Mouse (Mus musculus) macrophage (primary cell): Measurements from ENCODE around the gene Zmym2. TPM values are rescaled to one million over a fixed set of nuclear protein-coding genes. Genes with fewer than 3 reads are reported as not detected.
A peak's percentile ranks its signal among the peaks of the same experiment; 100 is the strongest.

ENCODE experiments used
- H3K27ac ChIP-seq: fragments of 350-480 bp; formaldehyde crosslinking; 2 replicates; pipeline ENCODE4 v1.9.0; 2021
- H3K36me3 ChIP-seq: fragments of 350-480 bp; formaldehyde crosslinking; 2 replicates; pipeline ENCODE4 v1.9.0; 2021; ENCODE audit errors: inconsistent target
- H3K4me3 ChIP-seq: fragments of 350-480 bp; formaldehyde crosslinking; 2 replicates; pipeline ENCODE4 v1.9.0; 2021; ENCODE audit errors: inconsistent target
- H3K79me2 ChIP-seq: fragments of 350-480 bp; formaldehyde crosslinking; 2 replicates; pipeline ENCODE4 v1.9.0; 2021; ENCODE audit errors: inconsistent target
- WGBS: methylation state at CpG from one replicate; pipeline ENCODE4 v1.1.7; 2026; ENCODE audit warnings: inconsistent platforms; ENCODE audit not compliant: missing documents; 5-methylcytosine and 5-hydroxymethylcytosine counted together
- polyA plus RNA-seq: library from polyadenylated mRNA; stranded (reverse); fragments of 250-400 nt; gene quantifications from 3 replicates; pipeline ENCODE4 v1.2.4, GENCODE M21; 2018; ENCODE audit warnings: inconsistent platforms

The Zmym2 gene
- polyA plus RNA-seq, 1 experiment from 2014 or later, result 26.5 TPM

DNA sequence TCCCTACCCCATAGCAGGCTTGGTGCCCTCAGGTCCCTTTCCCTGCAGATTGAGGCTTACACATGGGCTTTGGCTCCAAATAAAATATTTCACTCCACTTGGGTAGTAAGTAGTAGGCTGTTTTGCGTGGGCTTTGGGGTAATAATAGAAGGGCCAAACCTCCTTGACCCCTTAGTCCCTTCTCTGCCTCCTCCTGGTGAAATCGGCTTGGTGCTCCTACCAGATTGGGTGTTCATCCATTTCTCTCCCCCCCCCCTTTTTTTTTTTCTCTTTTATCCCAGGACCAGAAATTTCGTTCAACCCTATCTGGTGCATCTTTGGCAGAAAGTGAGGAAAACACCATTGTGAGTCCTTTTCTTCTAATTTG is 1.0 kb downstream of the Zmym2 start:
- 0% methylated on average over 3 of the region's 3 CpGs for WGBS
- H3K27ac ChIP-seq, result peak overlapping the region; percentile 68
- H3K36me3 ChIP-seq, result peaks cover 7% of the 10 kb centered on the region; the same call in 1 of the 2 replicates
- H3K4me3 ChIP-seq, result peak overlapping the region; percentile 86
- peaks cover 52% of the 10 kb centered on the region for H3K79me2 ChIP-seq

DNA sequence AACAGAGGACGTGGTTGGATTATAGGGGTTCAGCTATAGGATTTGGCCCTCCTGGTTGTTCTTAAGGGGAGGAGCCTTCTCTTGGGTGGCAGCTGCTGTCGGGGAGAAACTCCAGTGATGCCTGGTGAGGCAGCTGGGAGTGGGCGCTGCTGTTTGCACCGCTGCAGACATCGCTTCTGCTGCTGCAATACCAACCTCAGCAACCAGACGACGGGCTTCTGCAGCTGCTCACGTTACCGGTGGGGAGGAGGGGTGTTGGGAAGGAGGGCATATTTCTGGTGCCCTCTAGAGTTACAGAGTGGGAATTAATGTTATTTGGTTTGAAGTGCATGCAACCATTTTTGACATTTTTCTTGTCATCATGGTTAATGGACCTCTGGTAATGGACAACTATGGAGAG is 1.4 kb downstream of the Zmym2 start:
- WGBS, result 0% methylated on average over 9 of the region's 9 CpGs
- H3K27ac ChIP-seq, result peak overlapping the region; percentile 68

DNA sequence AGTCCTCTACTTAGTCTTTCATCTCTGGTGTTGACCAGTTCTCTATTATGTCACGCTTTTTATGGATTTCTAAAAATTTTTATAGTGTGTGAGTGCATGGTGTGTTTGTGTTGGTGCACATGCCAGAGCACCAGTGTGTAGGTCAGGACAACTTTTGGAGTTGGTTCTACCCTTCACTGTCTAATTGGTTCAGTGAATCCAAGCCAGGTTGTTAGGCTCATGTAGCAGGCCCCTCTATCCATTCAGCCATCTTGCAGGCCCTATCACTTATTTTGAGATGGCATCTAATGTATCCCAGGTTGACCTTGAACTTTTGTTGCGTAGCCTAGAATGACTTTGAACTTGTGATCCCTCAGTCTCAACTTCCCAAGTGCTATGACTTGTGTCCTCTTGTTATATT is 2.0 kb downstream of the Zmym2 start:
- peaks cover 7% of the 10 kb centered on the region; the same call in 1 of the 2 replicates for H3K36me3 ChIP-seq
- WGBS, result 90% methylated on average over 2 of the region's 2 CpGs
- no peak overlapping the region for H3K4me3 ChIP-seq

More for the DNA sequence above, 1.4 kb downstream of the Zmym2 start:
- peaks cover 56% of the 10 kb centered on the region for H3K79me2 ChIP-seq
- peaks cover 7% of the 10 kb centered on the region; the same call in 1 of the 2 replicates for H3K36me3 ChIP-seq
- peak overlapping the region; percentile 86 for H3K4me3 ChIP-seq

DNA sequence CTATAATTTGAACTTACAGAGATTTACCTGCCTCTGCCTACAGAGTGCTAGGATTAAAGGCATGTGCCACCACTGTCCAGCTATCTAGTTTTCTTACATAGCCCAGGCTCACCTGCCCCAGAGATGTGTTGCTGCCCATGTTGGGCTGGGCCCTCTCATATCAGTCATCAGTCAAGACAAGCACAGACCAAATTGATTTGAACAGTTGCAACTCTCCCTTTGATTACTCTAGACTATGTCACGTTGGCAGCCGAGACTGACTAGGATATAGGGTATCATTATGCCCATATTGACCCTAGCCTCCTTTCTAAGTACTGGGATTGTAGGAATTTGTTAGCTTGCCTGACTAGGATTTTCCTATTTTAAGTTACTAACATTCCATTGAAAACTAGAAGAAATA is 8.0 kb downstream of the Zmym2 start:
- H3K27ac ChIP-seq, result no peak overlapping the region
- H3K4me3 ChIP-seq, result no peak overlapping the region
- peaks cover 100% of the 10 kb centered on the region for H3K79me2 ChIP-seq
- H3K36me3 ChIP-seq, result peaks cover 4% of the 10 kb centered on the region; the same call in 1 of the 2 replicates
- 93% methylated on average over 2 of the region's 2 CpGs for WGBS

More for the DNA sequence above, 2.0 kb downstream of the Zmym2 start:
- peaks cover 61% of the 10 kb centered on the region for H3K79me2 ChIP-seq
- no peak overlapping the region for H3K27ac ChIP-seq

DNA sequence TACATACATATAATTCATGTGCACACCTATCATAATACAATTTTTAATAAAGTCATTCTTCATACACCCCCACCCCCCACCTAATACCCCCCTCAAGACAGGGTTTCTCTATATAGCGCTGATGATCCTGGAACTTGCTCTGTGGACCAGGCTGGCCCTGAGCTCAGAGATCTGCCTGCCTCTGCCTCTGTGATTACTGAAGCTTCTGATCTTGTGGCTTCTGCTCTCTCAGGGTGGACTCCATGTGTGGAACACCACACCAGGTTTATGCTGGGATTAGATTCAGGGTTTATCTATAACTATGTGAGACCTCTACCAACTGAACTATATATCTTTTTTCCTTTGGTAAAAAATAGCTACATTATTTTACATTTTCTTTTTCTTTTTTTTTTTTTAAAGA is 10.1 kb downstream of the Zmym2 start:
- 100% methylated on average over 1 of the region's 1 CpGs for WGBS

DNA sequence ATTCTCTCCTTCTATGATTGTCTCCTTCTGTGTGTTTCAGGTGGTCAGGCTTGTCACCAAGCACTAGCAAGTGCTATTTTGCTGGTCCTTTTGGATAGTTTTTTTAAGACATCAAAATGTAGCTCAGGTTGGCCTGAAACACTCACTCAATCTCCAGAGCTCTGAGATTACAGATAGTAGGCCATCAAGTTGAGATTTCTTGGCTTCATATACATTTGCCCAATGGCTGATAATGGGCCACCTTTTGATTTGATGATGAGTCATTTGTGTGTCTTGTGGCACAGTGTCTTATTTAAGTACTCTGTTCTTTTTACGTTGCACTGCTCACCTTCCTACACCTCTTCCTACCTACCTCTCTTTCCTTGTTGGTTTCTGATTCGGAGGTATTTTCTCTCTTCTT is 11.0 kb downstream of the Zmym2 start:
- Histone ChIP-seq H3K4me3 (no peak overlapping the region), H3K36me3 (no peaks in the 10 kb centered on the region), H3K27ac (no peak overlapping the region), H3K79me2 (peaks cover 100% of the 10 kb centered on the region)
- 85% methylated on average over 2 of the region's 2 CpGs for WGBS

More for the DNA sequence above, 10.1 kb downstream of the Zmym2 start:
- Histone ChIP-seq H3K27ac (no peak overlapping the region), H3K36me3 (no peaks in the 10 kb centered on the region), H3K4me3 (no peak overlapping the region), H3K79me2 (peaks cover 100% of the 10 kb centered on the region)

DNA sequence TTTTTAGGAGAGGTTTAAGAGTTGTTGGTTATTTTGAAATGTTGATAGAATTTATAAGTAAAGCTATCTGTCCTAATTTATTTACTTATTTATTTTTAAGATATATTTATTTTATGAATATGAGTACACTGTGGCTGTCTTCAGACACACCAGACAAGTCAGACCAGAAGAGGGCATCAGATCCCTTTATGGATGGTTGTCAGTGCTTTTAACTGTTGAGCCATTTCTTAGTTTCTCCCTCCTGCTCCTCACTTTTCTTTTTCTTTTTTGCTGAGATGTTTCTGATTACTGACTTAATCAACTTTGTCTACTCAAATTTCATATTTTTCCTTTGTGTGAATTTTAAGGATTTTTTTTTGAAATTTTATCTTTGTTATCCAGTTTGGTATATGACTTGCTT is 13.2 kb downstream of the Zmym2 start:
- Histone ChIP-seq H3K4me3 (no peak overlapping the region), H3K27ac (no peak overlapping the region), H3K36me3 (no peaks in the 10 kb centered on the region), H3K79me2 (peaks cover 94% of the 10 kb centered on the region)

DNA sequence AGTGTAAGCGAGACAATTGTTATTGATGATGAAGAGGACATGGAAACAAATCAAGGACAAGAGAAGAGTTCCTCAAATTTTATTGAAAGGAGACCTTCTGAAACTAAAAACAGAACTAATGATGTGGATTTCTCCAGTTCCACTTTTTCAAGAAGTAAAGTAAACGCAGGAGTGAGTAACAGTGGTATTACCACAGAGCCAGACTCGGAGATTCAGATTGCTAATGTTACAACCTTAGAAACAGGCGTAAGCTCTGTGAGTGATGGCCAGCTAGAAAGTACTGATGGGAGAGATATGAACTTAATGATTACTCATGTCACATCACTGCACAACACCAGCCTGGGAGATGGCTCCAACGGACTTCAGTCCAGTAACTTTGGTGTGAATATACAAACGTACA is 16.6 kb downstream of the Zmym2 start:
- no peak overlapping the region for H3K27ac ChIP-seq
- no peak overlapping the region for H3K4me3 ChIP-seq
- no peaks in the 10 kb centered on the region for H3K36me3 ChIP-seq
- WGBS, result 42% methylated on average over 6 of the region's 6 CpGs
- peaks cover 94% of the 10 kb centered on the region for H3K79me2 ChIP-seq

DNA sequence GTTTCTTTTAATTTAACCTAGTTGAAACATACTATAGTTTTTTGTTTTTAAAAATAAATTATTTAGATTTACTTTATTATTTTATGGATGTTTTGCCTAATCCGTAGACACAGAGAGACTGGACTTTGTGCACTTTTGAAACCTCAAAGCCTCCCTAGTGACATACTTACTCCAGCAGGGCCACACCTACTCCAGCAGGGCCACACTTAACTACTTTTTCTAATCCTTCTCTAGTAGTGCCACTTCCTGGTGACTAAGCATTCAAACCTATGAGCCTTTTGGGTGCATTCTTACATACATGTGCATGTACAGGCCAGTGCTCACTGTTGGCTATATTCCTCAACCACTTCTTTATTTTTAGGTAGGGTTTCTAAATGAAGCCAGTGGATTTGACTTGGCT is 19.2 kb downstream of the Zmym2 start:
- WGBS, result 100% methylated on average over 1 of the region's 1 CpGs

DNA sequence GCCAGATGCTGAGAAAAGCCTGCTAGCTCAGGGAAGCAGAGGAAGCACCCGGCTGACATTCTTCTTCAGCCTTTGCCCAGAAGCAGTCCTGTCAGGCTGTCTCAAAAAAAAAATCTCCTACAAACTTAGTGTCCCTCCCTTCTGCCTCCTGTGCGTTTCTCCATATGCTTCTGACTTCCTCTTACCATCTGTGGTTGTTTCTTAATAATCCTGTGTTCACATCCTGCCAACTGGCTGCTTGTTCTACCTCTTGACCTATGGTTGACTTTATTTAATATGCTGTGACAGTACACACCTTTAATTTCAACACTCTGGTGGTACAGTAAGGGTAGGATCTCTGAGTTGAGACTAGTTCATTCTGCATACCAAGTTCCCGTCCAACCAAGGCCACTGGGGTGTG is 32.1 kb downstream of the Zmym2 start:
- Histone ChIP-seq H3K27ac (no peak overlapping the region), H3K4me3 (no peak overlapping the region), H3K36me3 (peaks cover 22% of the 10 kb centered on the region; the same call in 1 of the 2 replicates), H3K79me2 (peaks cover 42% of the 10 kb centered on the region; the same call in 1 of the 2 replicates)
- WGBS, result 10% methylated on average over 3 of the region's 3 CpGs

More for the DNA sequence above, 19.2 kb downstream of the Zmym2 start:
- H3K79me2 ChIP-seq, result peaks cover 94% of the 10 kb centered on the region
- no peaks in the 10 kb centered on the region for H3K36me3 ChIP-seq
- no peak overlapping the region for H3K27ac ChIP-seq
- H3K4me3 ChIP-seq, result no peak overlapping the region

DNA sequence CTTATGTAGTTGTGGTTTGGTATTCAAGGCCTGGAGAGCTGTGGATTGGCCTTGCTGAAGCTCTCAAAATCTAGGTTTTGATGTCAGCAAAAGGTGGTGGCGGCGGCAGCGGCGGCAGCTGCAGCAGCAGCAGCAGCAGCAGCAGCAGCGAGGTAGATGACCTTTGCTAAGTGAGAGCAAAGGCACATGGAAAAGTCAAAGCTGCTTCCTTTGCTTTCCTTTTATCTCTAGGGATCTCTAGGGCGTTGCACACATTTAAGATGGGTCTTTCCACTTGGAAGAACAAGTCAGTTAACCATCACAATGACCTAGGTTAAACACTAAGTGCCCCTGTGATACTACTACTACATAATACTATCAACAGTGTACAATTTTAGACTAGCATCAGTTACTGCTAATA is 49.0 kb downstream of the Zmym2 start:
- Histone ChIP-seq H3K4me3 (no peak overlapping the region), H3K36me3 (peaks cover 66% of the 10 kb centered on the region), H3K27ac (no peak overlapping the region), H3K79me2 (no peaks in the 10 kb centered on the region)
- WGBS, result 96% methylated on average over 6 of the region's 6 CpGs

DNA sequence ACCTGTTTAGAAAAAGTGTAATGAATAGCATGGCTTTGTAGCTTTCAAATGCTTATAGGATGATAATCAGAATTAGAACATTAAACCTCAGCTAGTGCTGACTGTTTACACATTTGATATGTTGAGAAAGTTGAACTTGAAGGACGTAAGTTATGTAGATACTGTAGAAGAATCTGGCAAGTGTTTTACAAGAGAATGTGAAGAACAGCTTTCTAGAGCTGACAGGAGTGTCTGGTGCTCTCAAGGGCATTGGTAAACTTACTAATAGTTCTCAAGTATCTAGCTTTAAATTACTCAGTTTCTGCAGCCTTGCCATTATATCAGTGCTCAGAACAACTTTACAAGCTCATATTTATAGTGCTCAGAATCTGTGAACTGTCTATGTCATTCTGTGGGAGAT is 53.5 kb downstream of the Zmym2 start:
- Histone ChIP-seq H3K36me3 (peaks cover 75% of the 10 kb centered on the region), H3K79me2 (no peaks in the 10 kb centered on the region), H3K4me3 (no peak overlapping the region), H3K27ac (no peak overlapping the region)
- 100% methylated on average over 1 of the region's 1 CpGs for WGBS

DNA sequence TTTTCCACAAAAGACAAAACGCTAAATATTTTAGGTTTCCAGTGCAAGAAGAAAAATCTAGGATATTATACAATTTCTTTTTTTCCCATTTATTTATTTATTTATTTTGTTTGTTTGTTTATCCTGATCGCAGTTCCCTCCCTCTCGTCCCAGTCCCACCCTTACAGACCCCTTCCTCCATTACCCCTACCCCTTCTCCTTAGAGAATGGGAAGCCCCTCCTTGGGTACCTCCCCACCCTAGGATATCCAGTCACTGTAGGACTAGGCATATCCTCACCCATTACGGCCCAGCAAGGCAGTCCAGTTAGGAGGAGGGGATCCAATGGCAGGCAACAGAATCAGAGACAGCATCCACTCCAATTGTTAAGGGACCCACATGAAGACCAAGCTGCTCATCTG is 66.5 kb downstream of the Zmym2 start:
- H3K36me3 ChIP-seq, result peaks cover 54% of the 10 kb centered on the region
- H3K79me2 ChIP-seq, result no peaks in the 10 kb centered on the region
- WGBS, result 96% methylated on average over 4 of the region's 4 CpGs
- no peak overlapping the region for H3K4me3 ChIP-seq
- H3K27ac ChIP-seq, result no peak overlapping the region

DNA sequence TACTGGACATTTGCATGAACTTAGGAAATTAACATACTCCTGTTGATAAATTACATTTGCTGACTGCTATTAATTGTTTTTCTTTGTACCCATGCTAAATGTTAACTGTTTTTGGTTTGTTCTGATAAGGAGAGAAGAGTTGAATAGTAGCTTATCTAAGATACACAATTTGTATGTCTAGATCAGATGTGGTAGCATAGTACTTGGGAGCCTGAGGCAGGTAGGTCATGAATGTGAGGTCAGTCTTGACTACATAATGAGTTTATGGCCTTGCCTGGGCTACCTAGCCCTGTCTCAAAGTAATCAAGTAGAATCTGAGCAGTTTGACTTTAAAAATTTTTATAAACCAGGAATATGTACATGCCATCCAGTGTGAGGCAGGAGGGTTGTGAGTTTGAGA is 67.9 kb downstream of the Zmym2 start:
- Histone ChIP-seq H3K4me3 (no peak overlapping the region), H3K27ac (no peak overlapping the region), H3K36me3 (peaks cover 41% of the 10 kb centered on the region), H3K79me2 (no peaks in the 10 kb centered on the region)

DNA sequence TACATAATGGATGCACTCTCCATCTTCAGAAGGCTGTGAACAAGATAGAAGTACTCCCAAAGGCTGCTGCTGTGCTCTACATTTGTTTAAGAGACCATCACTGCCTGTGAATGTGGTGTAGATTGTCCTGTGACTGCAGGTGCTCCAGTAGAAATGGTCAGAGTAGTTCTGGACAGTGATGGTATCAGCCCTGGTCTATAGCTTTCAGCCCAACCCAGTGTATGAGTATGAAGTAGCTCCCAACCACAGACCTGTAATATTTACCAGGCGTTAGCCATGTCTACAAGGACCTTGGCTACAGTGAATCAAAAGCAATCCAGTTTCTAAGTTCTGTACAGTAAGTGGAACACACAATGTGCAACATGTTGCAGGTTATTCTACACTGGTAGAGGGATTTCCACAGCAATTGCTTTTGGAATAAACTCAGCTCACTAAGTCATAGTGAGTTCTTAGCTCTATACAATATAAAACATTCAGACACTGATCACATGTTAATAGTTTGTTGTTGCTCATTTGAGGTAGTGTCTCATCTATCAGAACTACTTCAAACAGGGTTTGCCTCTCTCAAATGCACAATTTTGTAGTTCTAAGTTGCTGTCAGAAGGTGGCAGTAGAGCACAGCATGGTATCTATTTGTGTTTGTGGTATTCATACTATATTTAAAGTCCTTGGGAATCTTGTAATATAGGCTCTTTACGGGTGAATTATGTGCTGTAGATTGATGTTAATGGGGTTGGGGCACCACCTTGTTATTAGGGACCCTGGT is 77.7 kb downstream of the Zmym2 start:
- Histone ChIP-seq H3K36me3 (peaks cover 10% of the 10 kb centered on the region; the same call in 1 of the 2 replicates), H3K27ac (no peak overlapping the region), H3K4me3 (no peak overlapping the region), H3K79me2 (no peaks in the 10 kb centered on the region)
- WGBS, result 70% methylated on average over 2 of the region's 2 CpGs

DNA sequence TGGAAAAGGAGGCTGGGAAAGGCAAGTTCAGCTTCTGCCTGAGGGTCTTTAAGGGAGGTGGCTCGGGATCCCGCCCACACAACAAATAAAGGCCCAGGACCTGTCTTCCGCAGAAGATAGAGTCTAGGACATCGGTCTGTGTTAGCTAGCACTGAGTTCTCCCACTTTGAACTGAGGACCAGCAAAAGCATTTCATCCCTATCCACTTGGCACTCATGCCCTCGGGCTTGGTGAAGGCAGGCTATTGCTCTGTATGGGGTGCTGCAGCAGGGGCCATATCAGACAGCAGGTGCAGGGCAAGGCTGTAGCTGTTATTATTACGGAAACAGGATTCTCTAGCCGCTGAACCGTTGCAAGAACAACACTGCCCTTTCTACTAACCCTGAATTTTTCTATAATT is 83.2 kb downstream of the Zmym2 start:
- H3K36me3 ChIP-seq, result no peaks in the 10 kb centered on the region
- no peaks in the 10 kb centered on the region for H3K79me2 ChIP-seq
- no peak overlapping the region for H3K27ac ChIP-seq
- WGBS, result 90% methylated on average over 8 of the region's 8 CpGs
- H3K4me3 ChIP-seq, result no peak overlapping the region
